Mouse (Mus musculus) brain, adult 2 months (tissue): ENCODE results near the gene Grin2b.

Experiments
- DNase-seq: peaks from one replicate; pipeline ENCODE4 v3.0.0; 2011; ENCODE audit warnings: low read depth, low spot score

Gene Grin2b

GRCm38 (mm10) chr6:135907137-135907536, 266.2 kb downstream of the Grin2b start:
- peak; percentile 58 for DNase-seq

GRCm38 (mm10) chr6:135904391-135904790, 268.9 kb downstream of the Grin2b start:
- no peak for DNase-seq

GRCm38 (mm10) chr6:135900410-135900809, 272.9 kb downstream of the Grin2b start:
- DNase-seq: peak; percentile 88

GRCm38 (mm10) chr6:135899225-135899624, 274.1 kb downstream of the Grin2b start:
- DNase-seq: peak; percentile 91

GRCm38 (mm10) chr6:135894793-135895228, 278.5 kb downstream of the Grin2b start:
- peak; percentile 69 for DNase-seq

GRCm38 (mm10) chr6:135882611-135883010, 290.7 kb downstream of the Grin2b start:
- DNase-seq: no peak

- DNase-seq: no peak
Measured at GRCm38 (mm10) chr6:135876163-135876726, 297.1 kb downstream of the Grin2b start.

GRCm38 (mm10) chr6:135874626-135875025, 298.7 kb downstream of the Grin2b start:
- DNase-seq: no peak

GRCm38 (mm10) chr6:135865832-135866231, 307.5 kb downstream of the Grin2b start:
- peak; percentile 90 for DNase-seq

GRCm38 (mm10) chr6:135863965-135864364, 309.3 kb downstream of the Grin2b start:
- DNase-seq: peak; percentile 84

- DNase-seq: peak; percentile 94
Measured at GRCm38 (mm10) chr6:135859502-135859901, 313.8 kb downstream of the Grin2b start.

- peak; percentile 87 for DNase-seq
Measured at GRCm38 (mm10) chr6:135854173-135854591, 319.1 kb downstream of the Grin2b start.

- DNase-seq: peak; percentile 55
Measured at GRCm38 (mm10) chr6:135843755-135844154, 329.6 kb downstream of the Grin2b start.

GRCm38 (mm10) chr6:135836353-135836752, 337.0 kb downstream of the Grin2b start:
- DNase-seq: peak; percentile 53

- DNase-seq: no peak
Measured at GRCm38 (mm10) chr6:135833542-135833941, 339.8 kb downstream of the Grin2b start.

GRCm38 (mm10) chr6:135832041-135832440, 341.3 kb downstream of the Grin2b start:
- DNase-seq: peak; percentile 78

GRCm38 (mm10) chr6:135831032-135831431, 342.3 kb downstream of the Grin2b start:
- peak; percentile 59 for DNase-seq

GRCm38 (mm10) chr6:135829458-135829857, 343.9 kb downstream of the Grin2b start:
- no peak for DNase-seq

GRCm38 (mm10) chr6:135828976-135829375, 344.3 kb downstream of the Grin2b start:
- no peak for DNase-seq

GRCm38 (mm10) chr6:135827942-135828341, 345.4 kb downstream of the Grin2b start:
- peak; percentile 71 for DNase-seq

- peak; percentile 77 for DNase-seq
Measured at GRCm38 (mm10) chr6:135827317-135827716, 346.0 kb downstream of the Grin2b start.

GRCm38 (mm10) chr6:135826776-135827175, 346.5 kb downstream of the Grin2b start:
- DNase-seq: peak; percentile 61

GRCm38 (mm10) chr6:135817391-135817790, 355.9 kb downstream of the Grin2b start:
- no peak for DNase-seq

GRCm38 (mm10) chr6:135813755-135814154, 359.6 kb downstream of the Grin2b start:
- DNase-seq: no peak
